Mouse (Mus musculus) left cerebral cortex, adult 2 months (tissue): ENCODE data around the gene Fbxo44. TPM values are rescaled to one million over a fixed set of nuclear protein-coding genes. Genes with fewer than 3 reads are reported as not detected.
"Not testable (repeated sequence)": the region's sequence is repeated elsewhere in the genome, so short reads cannot be mapped to it uniquely, and the experiment has no call there.

Source experiments
- DNase-seq, 2 experiments: peaks; one replicate each; pipeline ENCODE4 v3.0.0; 2021 to 2022; ENCODE audit warnings: low spot score in 2 of 2, mixed read lengths in 1 of 2; ENCODE audit errors: extremely low spot score in 1 of 2
- H3K27ac ChIP-seq: fragments of 200-600 bp; 2 replicates; pipeline ENCODE4 v1.8.1; 2022
- H3K4me3 ChIP-seq: fragments of 200-600 bp; 2 replicates; pipeline ENCODE4 v1.8.1; 2022
- CTCF ChIP-seq: fragments of 200-600 bp; IDR thresholded peaks from 2 replicates; pipeline ENCODE4 v1.8.1; 2022; ENCODE audit warnings: antibody characterized with exemption, mild to moderate bottlenecking, moderate library complexity
- intact Hi-C: fragments of 180-260 bp; cut with DNase I; formaldehyde crosslinking; loops from one replicate; pipeline ENCODE4 v1.15.1; 2025
- long read RNA-seq, 2 experiments: library from polyadenylated mRNA; stranded (forward); transcript quantifications; one replicate each; pipeline ENCODE4 v2.0.0; 2021; ENCODE audit warnings: borderline mapping rate in 2 of 2
- total RNA-seq, 2 experiments: library from RNA; stranded (reverse); gene quantifications; 2 replicates each; pipeline ENCODE4 v1.2.3; 2021

Fbxo44 gene
- 100 to 1,000 TPM; 140 to 156 TPM for total RNA-seq
- long read RNA-seq, experiment 1, transcript Fbxo44-202 (5 exons, 1,034 nt): minor isoform, 41 of 165 reads
- long read RNA-seq, experiment 1, transcript Fbxo44-201 (6 exons, 1,829 nt): major isoform, 69 of 165 reads
- long read RNA-seq, experiment 1, partial matches to known transcripts: 8 of 165 reads
- long read RNA-seq, experiment 1, other reads (novel, unspliced or antisense): 38 of 165 reads
- long read RNA-seq, experiment 2, transcript Fbxo44-202 (5 exons, 1,034 nt): minor isoform, 24 of 76 reads
- long read RNA-seq, experiment 2, transcript Fbxo44-201 (6 exons, 1,829 nt): major isoform, 36 of 76 reads
- long read RNA-seq, experiment 2, partial matches to known transcripts: 1 of 76 reads
- long read RNA-seq, experiment 2, other reads (novel, unspliced or antisense): 9 of 76 reads

GRCm38 (mm10) chr4:148160436-148161390 lies at the start of gene Fbxo44, which contains the start of gene Fbxo2:
Gene Fbxo44, minus strand, starts transcription at chr4:148160482.
Gene Fbxo2, plus strand, starts transcription at chr4:148160621.
- TF ChIP-seq CTCF: no peak
- intact Hi-C loops: no loop called here
- Histone ChIP-seq H3K4me3 (peak within 1 kb of the TSS; percentile 58), H3K27ac (peak within 1 kb of the TSS; percentile 96)
- DNase-seq: peak; percentile 66 to 70

GRCm38 (mm10) chr4:148204873-148205232 lies 44.6 kb upstream of the Fbxo44 start:
- TF ChIP-seq CTCF: no peak
- no peak for DNase-seq
- intact Hi-C loops: no loop called here
- H3K4me3 ChIP-seq: no peak overlapping the region
- no peak overlapping the region for H3K27ac ChIP-seq

GRCm38 (mm10) chr4:148204061-148204872 lies 44.0 kb upstream of the Fbxo44 start:
- H3K27ac ChIP-seq: no peak overlapping the region
- H3K4me3 ChIP-seq: no peak overlapping the region
- no peak for TF ChIP-seq CTCF
- intact Hi-C loops: no loop called here
- no peak for DNase-seq

GRCm38 (mm10) chr4:148203557-148203956 lies 43.3 kb upstream of the Fbxo44 start:
- no peak for DNase-seq
- intact Hi-C loops: no loop called here
- H3K27ac ChIP-seq: no peak overlapping the region
- H3K4me3 ChIP-seq: no peak overlapping the region
- TF ChIP-seq CTCF: no peak

- no peak for DNase-seq
- H3K4me3 ChIP-seq: no peak overlapping the region
- no peak overlapping the region for H3K27ac ChIP-seq
- intact Hi-C loops: no loop called here
- TF ChIP-seq CTCF: no peak
Measured at GRCm38 (mm10) chr4:148198721-148199120, 38.4 kb upstream of the Fbxo44 start.

GRCm38 (mm10) chr4:148194400-148194799 lies 34.1 kb upstream of the Fbxo44 start:
- Histone ChIP-seq H3K27ac (no peak overlapping the region), H3K4me3 (no peak overlapping the region)
- no peak for DNase-seq
- intact Hi-C loops: no loop called here
- TF ChIP-seq CTCF: no peak

GRCm38 (mm10) chr4:148192707-148193245 lies 32.5 kb upstream of the Fbxo44 start:
- Histone ChIP-seq H3K4me3 (no peak overlapping the region), H3K27ac (no peak overlapping the region)
- TF ChIP-seq CTCF: no peak
- intact Hi-C loops: no loop called here
- DNase-seq: no peak

GRCm38 (mm10) chr4:148188767-148189166 lies 28.5 kb upstream of the Fbxo44 start:
- H3K27ac ChIP-seq, H3K4me3 ChIP-seq, intact Hi-C loops, DNase-seq: not testable (repeated sequence)

GRCm38 (mm10) chr4:148185819-148186218 lies 25.5 kb upstream of the Fbxo44 start:
- Histone ChIP-seq H3K4me3 (no peak overlapping the region), H3K27ac (no peak overlapping the region)
- intact Hi-C loops: no loop called here
- TF ChIP-seq CTCF: peak; percentile 12
- DNase-seq: no peak

GRCm38 (mm10) chr4:148184564-148184963 lies 24.3 kb upstream of the Fbxo44 start:
- H3K27ac ChIP-seq: no peak overlapping the region
- TF ChIP-seq CTCF: no peak

GRCm38 (mm10) chr4:148182363-148182762 lies 22.1 kb upstream of the Fbxo44 start:
- no peak overlapping the region for H3K4me3 ChIP-seq
- H3K27ac ChIP-seq: no peak overlapping the region
- intact Hi-C loops: no loop called here
- TF ChIP-seq CTCF: no peak
- DNase-seq: no peak

More at GRCm38 (mm10) chr4:148184564-148184963, 24.3 kb upstream of the Fbxo44 start:
- intact Hi-C loops: no loop called here
- no peak overlapping the region for H3K4me3 ChIP-seq
- DNase-seq: no peak
